Mouse (Mus musculus): ENCODE measurements around the gene Gbx1. TPM values are rescaled to one million over a fixed set of nuclear protein-coding genes. Genes with fewer than 3 reads are reported as not detected.
"Not testable (repeated sequence)": the region's sequence is repeated elsewhere in the genome, so short reads cannot be mapped to it uniquely, and the experiment has no call there.

Gene Gbx1
- total and polyA plus RNA-seq, 3 experiments = 0.08 to 0.49 TPM; not detected in 1

DNA sequence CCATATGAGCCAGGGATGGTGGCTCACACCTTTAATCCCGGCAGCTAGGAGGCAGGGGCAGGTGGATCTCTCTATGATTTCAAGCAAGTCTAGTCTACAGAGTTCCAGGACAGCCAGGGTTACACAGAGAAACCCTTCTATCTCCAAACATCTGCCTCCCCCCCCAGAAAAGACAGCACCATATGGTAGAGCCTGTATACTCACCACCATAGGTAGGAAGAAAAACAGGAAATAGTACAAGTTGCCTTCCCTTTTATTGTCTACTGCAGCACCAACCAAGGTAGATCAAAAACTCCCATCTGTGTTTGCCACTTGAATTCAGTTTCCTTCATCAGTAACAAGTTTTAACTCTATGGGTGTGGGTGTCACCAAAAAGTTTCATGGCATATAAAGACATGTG is 48.9 kb upstream of the Gbx1 start:
- no peaks in the 10 kb centered on the region for H3K27me3 ChIP-seq (ENCODE audit: control insufficient read depth in 1 of 2, insufficient read depth in 2 of 2, low read length in 2 of 2)
- H3K36me3 ChIP-seq (ENCODE audit: control insufficient read depth in 1 of 2, insufficient read depth in 2 of 2, low read length in 2 of 2) = peaks cover 19 to 24% of the 10 kb centered on the region in 2 experiments
- H3K27ac ChIP-seq (ENCODE audit: control insufficient read depth, low read depth, low read length) = peak overlapping the region; percentile 32
- H3K9me3 ChIP-seq (replicated peaks; ENCODE audit: insufficient read depth, low read length) = no peaks in the 10 kb centered on the region
- peak overlapping the region; percentile 66 to 67 for H3K4me3 ChIP-seq (ENCODE audit: control insufficient read depth in 1 of 2, insufficient read depth in 1 of 2, low read depth in 2 of 2, low read length in 2 of 2)
- H3K4me1 ChIP-seq (ENCODE audit: control insufficient read depth in 1 of 2, insufficient read depth in 2 of 2, low read length in 2 of 2) = peaks cover 12 to 16% of the 10 kb centered on the region in 2 experiments
- DNase-seq (ENCODE audit: low read depth, low spot score) = peak; percentile 75
- H3K79me2 ChIP-seq (ENCODE audit: control insufficient read depth, insufficient read depth, low read length, poor library complexity) = peaks cover 31% of the 10 kb centered on the region
- H3K9ac ChIP-seq (ENCODE audit: control insufficient read depth, low read depth, low read length, poor library complexity, severe bottlenecking) = peak overlapping the region; percentile 91
- TF ChIP-seq GATA1 (IDR thresholded peaks at IDR 0.05; ENCODE audit: low read depth, low read length) (peak; percentile 67), ZKSCAN1 (IDR thresholded peaks at IDR 0.05; ENCODE audit: low read depth, low read length) (no peak), EP300 (IDR thresholded peaks at IDR 0.05; ENCODE audit: low read depth in 1 of 2, low read length in 2 of 2) (peak; percentile 49 to 66), TCF12 (IDR thresholded peaks at IDR 0.05; ENCODE audit: low read depth, low read length) (peak; percentile 78), CTCF (IDR thresholded peaks at IDR 0.05 in 2 of 3, conservative IDR thresholded peaks at IDR 0.05 in 1 of 3; ENCODE audit: control insufficient read depth in 1 of 3, insufficient read depth in 1 of 3, low read depth in 2 of 3, low read length in 3 of 3, poor library complexity in 1 of 3, severe bottlenecking in 1 of 3) (no peak), TAL1 (IDR thresholded peaks at IDR 0.05; ENCODE audit: low read length) (peak; percentile 88), NRF1 (IDR thresholded peaks at IDR 0.05; ENCODE audit: insufficient read depth, low read depth, low read length, poor library complexity, severe bottlenecking) (no peak), ETS1 (IDR thresholded peaks at IDR 0.05; ENCODE audit: low read depth, low read length) (peak; percentile 62), JUND (IDR thresholded peaks at IDR 0.05; ENCODE audit: low read depth, low read length) (no peak)

DNA sequence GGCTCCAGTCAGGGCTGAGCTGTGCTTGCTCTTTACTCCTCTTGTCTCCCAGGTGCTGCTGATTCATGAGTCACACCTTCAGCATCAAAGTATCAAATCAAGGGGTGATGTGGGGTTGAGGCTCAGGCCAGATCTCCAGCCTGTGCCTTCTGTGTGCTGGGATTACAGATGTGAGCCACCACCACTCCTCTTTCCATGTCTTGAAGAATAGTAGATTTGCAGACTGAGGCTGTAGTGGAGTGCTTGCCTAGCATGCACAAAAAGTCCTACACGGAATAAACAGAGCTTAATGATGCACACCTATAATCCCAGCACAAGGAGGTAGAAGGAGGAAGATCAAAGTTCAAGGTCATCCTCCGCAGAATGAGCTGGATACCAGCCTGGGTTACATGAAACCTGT is 29.7 kb upstream of the Gbx1 start, which contains the start of gene 4931409K22Rik:
TSS of gene 4931409K22Rik (minus strand) at position 101 of the 400 bp plus-strand sequence.
- H3K9ac ChIP-seq (ENCODE audit: control insufficient read depth, low read depth, low read length, poor library complexity, severe bottlenecking) = no peak within 1 kb of the TSS
- no peak within 1 kb of the TSS for H3K4me3 ChIP-seq (ENCODE audit: control insufficient read depth in 1 of 2, insufficient read depth in 1 of 2, low read depth in 2 of 2, low read length in 2 of 2)
- H3K27ac ChIP-seq (ENCODE audit: control insufficient read depth, low read depth, low read length) = no peak within 1 kb of the TSS
- DNase-seq (ENCODE audit: low read depth, low spot score) = no peak
- H3K36me3 ChIP-seq (ENCODE audit: control insufficient read depth in 1 of 2, insufficient read depth in 2 of 2, low read length in 2 of 2) = no peaks in the 10 kb centered on the region
- no peaks in the 10 kb centered on the region for H3K9me3 ChIP-seq (replicated peaks; ENCODE audit: insufficient read depth, low read length)
- H3K79me2 ChIP-seq (ENCODE audit: control insufficient read depth, insufficient read depth, low read length, poor library complexity) = no peaks in the 10 kb centered on the region
- no peak for TF ChIP-seq MAX (IDR thresholded peaks at IDR 0.05; ENCODE audit: low read length)
- TF ChIP-seq ZC3H11A (IDR thresholded peaks at IDR 0.05; ENCODE audit: low read depth, low read length) = no peak
- TF ChIP-seq CHD1 (IDR thresholded peaks at IDR 0.05; ENCODE audit: low read depth, low read length) = no peak
- TF ChIP-seq NELFE (IDR thresholded peaks at IDR 0.05; ENCODE audit: low read depth, low read length) = no peak
- no peak for TF ChIP-seq TAL1 (IDR thresholded peaks at IDR 0.05; ENCODE audit: low read length)
- TF ChIP-seq RAD21 (IDR thresholded peaks at IDR 0.05; ENCODE audit: low read depth, low read length) = no peak
- TF ChIP-seq NRF1 (IDR thresholded peaks at IDR 0.05; ENCODE audit: insufficient read depth, low read depth, low read length, poor library complexity, severe bottlenecking) = no peak
- no peak for TF ChIP-seq SIN3A (IDR thresholded peaks at IDR 0.05; ENCODE audit: low read length)
- TF ChIP-seq ZKSCAN1 (IDR thresholded peaks at IDR 0.05; ENCODE audit: low read depth, low read length) = no peak
- TF ChIP-seq USF1 (IDR thresholded peaks at IDR 0.05; ENCODE audit: low read depth, low read length) = no peak
- no peak for TF ChIP-seq CTCF (IDR thresholded peaks at IDR 0.05 in 2 of 3, conservative IDR thresholded peaks at IDR 0.05 in 1 of 3; ENCODE audit: control insufficient read depth in 1 of 3, insufficient read depth in 1 of 3, low read depth in 2 of 3, low read length in 3 of 3, poor library complexity in 1 of 3, severe bottlenecking in 1 of 3)
- no peak for TF ChIP-seq MYC (IDR thresholded peaks at IDR 0.05; ENCODE audit: low read depth, low read length)
- no peak for TF ChIP-seq USF2 (IDR thresholded peaks at IDR 0.05; ENCODE audit: borderline replicate concordance in 1 of 2, insufficient read depth in 1 of 2, low read depth in 1 of 2, low read length in 2 of 2)
- no peak for TF ChIP-seq HCFC1 (IDR thresholded peaks at IDR 0.05; ENCODE audit: low read depth, low read length)
- no peak for TF ChIP-seq KAT2A (conservative IDR thresholded peaks at IDR 0.05; ENCODE audit: low read depth, low read length)
- TF ChIP-seq ZMIZ1 (IDR thresholded peaks at IDR 0.05; ENCODE audit: low read depth, low read length) = no peak
- TF ChIP-seq MXI1 (IDR thresholded peaks at IDR 0.05; ENCODE audit: low read depth, low read length) = no peak
- TF ChIP-seq SMC3 (IDR thresholded peaks at IDR 0.05; ENCODE audit: low read depth, low read length) = no peak
- TF ChIP-seq POLR2AphosphoS2 (IDR thresholded peaks at IDR 0.05; ENCODE audit: low read length) = no peak
- no peak for TF ChIP-seq RCOR1 (IDR thresholded peaks at IDR 0.05; ENCODE audit: low read depth, low read length)
- H3K27me3 ChIP-seq (ENCODE audit: control insufficient read depth in 1 of 2, insufficient read depth in 2 of 2, low read length in 2 of 2) = peaks cover 11 to 20% of the 10 kb centered on the region in 2 experiments
- no peaks in the 10 kb centered on the region for H3K4me1 ChIP-seq (ENCODE audit: control insufficient read depth in 1 of 2, insufficient read depth in 2 of 2, low read length in 2 of 2)

DNA sequence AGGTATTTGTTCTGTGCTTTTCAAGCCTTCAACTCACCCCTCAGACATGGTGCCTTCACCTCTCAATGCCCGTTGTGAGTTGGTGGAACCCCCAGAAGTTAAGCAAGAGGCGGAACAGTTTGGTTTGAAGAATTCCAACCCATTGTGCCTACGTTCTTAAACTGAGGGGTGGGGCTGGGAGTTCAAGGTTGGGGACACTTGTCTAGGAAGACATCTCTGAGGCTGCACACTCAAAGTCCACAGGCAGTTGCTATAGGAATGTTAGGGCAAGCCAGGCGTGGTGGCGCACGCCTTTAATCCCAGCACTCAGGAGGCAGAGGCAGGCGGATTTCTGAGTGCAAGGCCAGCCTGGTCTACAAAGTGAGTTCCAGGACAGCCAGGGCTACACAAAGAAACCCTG is 28.3 kb upstream of the Gbx1 start:
- H3K9ac ChIP-seq (ENCODE audit: control insufficient read depth, low read depth, low read length, poor library complexity, severe bottlenecking); H3K4me3 ChIP-seq (ENCODE audit: control insufficient read depth in 1 of 2, insufficient read depth in 1 of 2, low read depth in 2 of 2, low read length in 2 of 2): not testable (repeated sequence)

More for the DNA sequence above, 28.3 kb upstream of the Gbx1 start:
- H3K27me3 ChIP-seq (ENCODE audit: control insufficient read depth in 1 of 2, insufficient read depth in 2 of 2, low read length in 2 of 2) = peaks cover 11 to 20% of the 10 kb centered on the region in 2 experiments
- not testable (repeated sequence) for H3K4me1 ChIP-seq (ENCODE audit: control insufficient read depth in 1 of 2, insufficient read depth in 2 of 2, low read length in 2 of 2); H3K36me3 ChIP-seq (ENCODE audit: control insufficient read depth in 1 of 2, insufficient read depth in 2 of 2, low read length in 2 of 2); H3K79me2 ChIP-seq (ENCODE audit: control insufficient read depth, insufficient read depth, low read length, poor library complexity); H3K9me3 ChIP-seq (replicated peaks; ENCODE audit: insufficient read depth, low read length); DNase-seq (ENCODE audit: low read depth, low spot score); H3K27ac ChIP-seq (ENCODE audit: control insufficient read depth, low read depth, low read length)

Data from MEL (cell line).